Mouse (Mus musculus) hindbrain, embryonic 13.5 days (tissue): ENCODE measurements at regions not wholly inside any gene's neighbourhood (a gene's known extent, or its start where the extent isn't known, plus 50 kb on each side); places are given as distances from the start of the nearest gene placed in this dataset.

Experiments
- ATAC-seq: fragments of 200-750 bp; cut with Nextera tagmentation; 2 replicates; pipeline ENCODE4 v1.8.0; 2017; ENCODE audit warnings: moderate TSS enrichment; ENCODE audit not compliant: low FRiP score
- H3K27ac ChIP-seq: fragments of 300-500 bp; sonication (generic); 2 replicates; pipeline ENCODE4 v1.5.1; 2015; ENCODE audit warnings: inconsistent platforms, mild to moderate bottlenecking, moderate library complexity
- H3K27me3 ChIP-seq: fragments of 300-500 bp; sonication (generic); 2 replicates; pipeline ENCODE4 v1.6.1; 2015; ENCODE audit warnings: mild to moderate bottlenecking, inconsistent platforms
- H3K36me3 ChIP-seq: fragments of 300-500 bp; sonication (generic); 2 replicates; pipeline ENCODE4 v1.6.1; 2015; ENCODE audit warnings: mild to moderate bottlenecking, inconsistent platforms
- H3K4me1 ChIP-seq: fragments of 300-500 bp; sonication (generic); replicated peaks from 2 replicates; pipeline ENCODE4 v1.6.1; 2015; ENCODE audit warnings: inconsistent platforms
- H3K4me2 ChIP-seq: fragments of 300-500 bp; sonication (generic); 2 replicates; pipeline ENCODE4 v1.6.1; 2015; ENCODE audit warnings: inconsistent platforms, mild to moderate bottlenecking, moderate library complexity
- H3K4me3 ChIP-seq: fragments of 300-500 bp; sonication (generic); 2 replicates; pipeline ENCODE4 v1.5.1; 2015; ENCODE audit warnings: mild to moderate bottlenecking, inconsistent platforms
- H3K9ac ChIP-seq: fragments of 300-500 bp; sonication (generic); 2 replicates; pipeline ENCODE4 v1.6.1; 2015; ENCODE audit warnings: mild to moderate bottlenecking, inconsistent platforms
- H3K9me3 ChIP-seq: fragments of 300-500 bp; sonication (generic); 2 replicates; pipeline ENCODE4 v1.6.1; 2016; ENCODE audit warnings: inconsistent platforms
- WGBS: fragments of 180-500 bp; shearing (Covaris S2); methylation state at CpG from one replicate; pipeline ENCODE4 v1.1.7; 2015; 5-methylcytosine and 5-hydroxymethylcytosine counted together

DNA sequence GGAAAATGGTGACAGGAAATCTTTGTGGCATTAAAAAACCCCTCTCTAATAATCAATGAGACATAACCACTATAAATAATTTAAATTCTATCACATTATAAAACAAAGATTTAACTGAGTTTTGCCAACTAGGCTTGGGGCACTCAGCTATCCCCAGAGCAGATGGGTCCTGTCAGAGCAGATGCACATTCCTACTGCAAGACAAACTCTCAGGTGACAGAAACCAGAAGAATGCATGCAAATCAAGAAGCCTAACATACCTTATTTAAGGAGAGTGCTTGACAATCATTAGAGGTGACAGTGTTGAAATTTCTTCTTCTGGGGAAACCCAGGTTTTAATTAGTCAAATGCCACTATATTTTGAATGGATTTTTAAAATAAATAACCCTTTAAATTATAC, 452.3 kb upstream of the Gm9747 start:
- no peak overlapping the region for H3K27ac ChIP-seq
- no peak for ATAC-seq
- no peak overlapping the region for H3K4me3 ChIP-seq
- H3K9me3 ChIP-seq: no peaks in the 10 kb centered on the region
- no peak overlapping the region for H3K4me2 ChIP-seq
- H3K36me3 ChIP-seq: no peaks in the 10 kb centered on the region
- H3K9ac ChIP-seq: no peak overlapping the region
- no peaks in the 10 kb centered on the region for H3K27me3 ChIP-seq
- H3K4me1 ChIP-seq: no peaks in the 10 kb centered on the region

GRCm38 (mm10) chr1:81784305-81784704, 448.6 kb upstream of the Gm9747 start:
- Histone ChIP-seq H3K27ac (no peak overlapping the region), H3K27me3 (no peaks in the 10 kb centered on the region), H3K9ac (no peak overlapping the region), H3K4me3 (no peak overlapping the region), H3K36me3 (no peaks in the 10 kb centered on the region), H3K4me1 (no peaks in the 10 kb centered on the region), H3K4me2 (no peak overlapping the region), H3K9me3 (no peaks in the 10 kb centered on the region)
- no peak for ATAC-seq
- 64% methylated on average over 1 of the region's 1 CpGs for WGBS

GRCm38 (mm10) chr1:81794771-81795170, 438.1 kb upstream of the Gm9747 start:
- ATAC-seq: no peak
- no peaks in the 10 kb centered on the region for H3K9me3 ChIP-seq
- no peaks in the 10 kb centered on the region for H3K27me3 ChIP-seq
- no peak overlapping the region for H3K27ac ChIP-seq
- H3K4me2 ChIP-seq: no peak overlapping the region
- H3K4me1 ChIP-seq: no peaks in the 10 kb centered on the region
- no peak overlapping the region for H3K9ac ChIP-seq
- no peak overlapping the region for H3K4me3 ChIP-seq
- WGBS: 89% methylated on average over 2 of the region's 2 CpGs
- H3K36me3 ChIP-seq: no peaks in the 10 kb centered on the region

DNA sequence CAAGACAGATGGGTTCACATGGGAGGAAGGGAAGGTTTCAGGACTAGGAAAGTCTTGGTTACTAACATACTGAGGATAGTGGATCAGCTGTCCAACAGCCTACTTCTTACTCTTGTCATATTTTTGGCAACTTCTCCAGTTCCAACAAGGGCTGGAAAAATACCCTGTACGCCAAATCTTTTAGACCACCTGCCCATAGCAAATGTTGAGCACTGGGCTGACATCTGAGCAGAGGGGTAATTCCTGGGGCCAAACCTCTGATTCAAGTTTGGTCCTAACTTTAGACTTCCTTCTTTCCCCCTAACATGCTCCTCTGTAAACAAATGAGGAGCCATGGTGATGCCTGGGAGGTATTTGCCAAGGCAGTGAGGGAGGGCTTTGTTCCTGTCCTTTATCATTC, 437.5 kb upstream of the Gm9747 start:
- H3K27ac ChIP-seq: no peak overlapping the region
- H3K36me3 ChIP-seq: no peaks in the 10 kb centered on the region
- no peaks in the 10 kb centered on the region for H3K4me1 ChIP-seq
- no peaks in the 10 kb centered on the region for H3K9me3 ChIP-seq
- H3K4me3 ChIP-seq: no peak overlapping the region
- WGBS: 85% methylated on average over 1 of the region's 1 CpGs
- no peaks in the 10 kb centered on the region for H3K27me3 ChIP-seq
- H3K4me2 ChIP-seq: no peak overlapping the region
- no peak for ATAC-seq
- no peak overlapping the region for H3K9ac ChIP-seq

DNA sequence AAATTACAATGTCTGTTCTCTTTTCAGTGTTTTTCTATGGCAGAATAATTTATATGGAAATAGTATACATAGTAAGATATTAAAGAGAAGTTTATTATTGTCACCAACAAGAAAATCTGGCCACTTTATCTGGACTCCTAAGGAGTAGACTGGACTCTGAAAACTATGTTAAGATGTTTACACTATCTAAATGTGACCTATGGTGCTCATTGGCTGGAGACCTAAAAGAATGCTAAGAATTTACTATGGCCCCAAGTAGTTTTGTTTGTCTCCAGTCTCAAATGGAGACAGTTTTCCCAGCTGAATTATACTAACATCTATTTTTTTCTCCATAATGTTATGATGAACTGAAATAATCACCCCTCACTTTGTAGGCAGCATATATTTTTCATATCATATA, 421.3 kb upstream of the Gm9747 start:
- Histone ChIP-seq H3K36me3 (no peaks in the 10 kb centered on the region), H3K4me1 (no peaks in the 10 kb centered on the region), H3K4me3 (no peak overlapping the region), H3K9me3 (no peaks in the 10 kb centered on the region), H3K27ac (no peak overlapping the region), H3K4me2 (no peak overlapping the region), H3K27me3 (no peaks in the 10 kb centered on the region), H3K9ac (no peak overlapping the region)
- no peak for ATAC-seq

DNA sequence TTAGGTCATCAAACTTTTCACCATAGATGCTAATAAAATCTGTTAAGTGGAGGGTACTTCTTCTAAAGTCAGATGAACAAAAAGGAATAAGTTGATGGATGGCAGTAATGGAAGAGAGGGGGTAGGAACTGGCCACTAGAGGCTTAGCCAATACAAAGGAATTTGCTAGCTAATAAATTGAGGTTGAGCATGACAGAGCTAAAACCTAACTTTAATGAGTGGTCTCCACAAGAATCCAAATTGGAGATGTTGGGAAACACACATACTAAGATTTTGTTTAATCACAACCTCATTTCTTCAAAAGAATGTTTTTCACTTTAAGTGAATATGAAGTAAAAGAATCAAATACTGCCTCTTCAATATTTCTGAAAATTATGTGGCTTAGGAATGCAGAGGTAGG, 414.0 kb upstream of the Gm9747 start:
- no peaks in the 10 kb centered on the region for H3K36me3 ChIP-seq
- H3K4me2 ChIP-seq: no peak overlapping the region
- H3K27me3 ChIP-seq: no peaks in the 10 kb centered on the region
- H3K9me3 ChIP-seq: no peaks in the 10 kb centered on the region
- H3K4me1 ChIP-seq: no peaks in the 10 kb centered on the region
- H3K4me3 ChIP-seq: no peak overlapping the region
- H3K9ac ChIP-seq: no peak overlapping the region
- no peak for ATAC-seq
- no peak overlapping the region for H3K27ac ChIP-seq

DNA sequence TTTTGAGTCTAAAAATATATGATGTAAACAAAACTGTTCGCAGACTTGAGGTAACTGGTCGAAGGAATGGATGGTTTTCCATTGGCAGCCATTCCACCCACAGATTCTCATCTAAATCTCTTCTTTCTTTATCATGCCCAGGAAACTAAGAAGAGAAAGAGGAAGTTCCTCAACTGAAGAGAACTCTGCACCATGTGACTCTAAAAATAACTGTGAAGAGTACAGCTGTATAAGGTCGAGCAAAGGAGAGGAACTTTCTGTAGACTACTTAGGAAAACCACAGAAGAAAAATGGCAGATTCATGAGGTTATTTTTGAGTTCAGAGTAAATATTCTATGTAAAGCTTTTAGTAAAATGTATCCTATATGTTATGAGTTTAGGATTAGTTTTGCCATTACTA, 390.9 kb upstream of the Gm9747 start:
- no peak overlapping the region for H3K4me2 ChIP-seq
- WGBS: 94% methylated on average over 3 of the region's 3 CpGs
- H3K4me3 ChIP-seq: no peak overlapping the region
- H3K27ac ChIP-seq: no peak overlapping the region
- no peak overlapping the region for H3K9ac ChIP-seq
- H3K27me3 ChIP-seq: no peaks in the 10 kb centered on the region
- no peaks in the 10 kb centered on the region for H3K4me1 ChIP-seq
- no peaks in the 10 kb centered on the region for H3K9me3 ChIP-seq
- ATAC-seq: no peak
- no peaks in the 10 kb centered on the region for H3K36me3 ChIP-seq

GRCm38 (mm10) chr1:81850462-81851144, 382.3 kb upstream of the Gm9747 start:
- H3K4me3 ChIP-seq: no peak overlapping the region
- H3K27me3 ChIP-seq: no peaks in the 10 kb centered on the region
- H3K9ac ChIP-seq: no peak overlapping the region
- H3K4me1 ChIP-seq: peaks cover 7% of the 10 kb centered on the region
- no peak overlapping the region for H3K4me2 ChIP-seq
- 66% methylated on average over 6 of the region's 6 CpGs for WGBS
- peak; percentile 54; the same call in 1 of the 2 replicates for ATAC-seq
- no peaks in the 10 kb centered on the region for H3K36me3 ChIP-seq
- no peaks in the 10 kb centered on the region for H3K9me3 ChIP-seq
- H3K27ac ChIP-seq: no peak overlapping the region

DNA sequence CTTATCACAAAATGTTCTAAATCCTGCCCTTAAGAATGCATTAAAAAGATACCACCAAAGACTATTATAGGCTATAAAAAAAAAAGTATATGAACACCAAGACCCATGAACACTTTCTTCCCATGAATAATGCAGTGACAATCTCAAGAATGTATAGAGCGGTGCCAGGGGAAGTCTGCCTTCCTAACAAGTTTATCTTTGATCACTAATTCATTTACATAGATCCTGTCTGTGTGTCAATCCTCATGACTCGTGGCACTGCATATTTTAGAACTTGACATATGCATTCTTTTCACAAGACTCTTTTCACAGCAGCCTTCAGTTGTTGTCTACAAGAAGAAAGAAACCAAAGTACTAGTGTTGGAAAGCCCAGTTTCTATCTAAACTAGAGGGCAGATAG, 373.4 kb upstream of the Gm9747 start:
- WGBS: 46% methylated on average over 2 of the region's 2 CpGs
- no peak overlapping the region for H3K27ac ChIP-seq
- H3K27me3 ChIP-seq: no peaks in the 10 kb centered on the region
- no peaks in the 10 kb centered on the region for H3K9me3 ChIP-seq
- H3K4me1 ChIP-seq: no peaks in the 10 kb centered on the region
- no peak for ATAC-seq
- no peak overlapping the region for H3K4me3 ChIP-seq
- no peaks in the 10 kb centered on the region for H3K36me3 ChIP-seq
- no peak overlapping the region for H3K9ac ChIP-seq
- no peak overlapping the region for H3K4me2 ChIP-seq

DNA sequence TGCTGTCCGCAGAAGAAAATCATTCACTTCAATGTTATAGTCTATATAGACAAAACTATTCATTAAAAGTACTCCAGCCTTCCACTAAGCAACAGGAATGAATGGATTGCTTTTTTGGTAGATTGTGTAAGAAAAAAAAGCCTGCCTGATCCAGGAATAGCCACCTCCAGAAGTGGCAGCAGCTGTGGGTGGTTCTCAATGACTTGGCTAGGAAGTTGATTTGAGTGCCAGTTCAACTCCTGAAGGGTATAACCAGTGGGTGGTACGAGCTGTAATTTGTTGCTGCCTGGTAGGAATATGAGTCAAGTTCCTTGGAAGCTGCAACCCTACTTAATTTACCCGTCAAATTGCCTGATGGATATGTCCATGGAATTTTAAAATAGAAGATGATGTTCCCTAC, 368.3 kb upstream of the Gm9747 start:
- no peak overlapping the region for H3K9ac ChIP-seq
- H3K4me2 ChIP-seq: no peak overlapping the region
- 90% methylated on average over 3 of the region's 3 CpGs for WGBS
- no peak overlapping the region for H3K4me3 ChIP-seq
- no peaks in the 10 kb centered on the region for H3K36me3 ChIP-seq
- H3K27me3 ChIP-seq: no peaks in the 10 kb centered on the region
- ATAC-seq: no peak
- H3K9me3 ChIP-seq: no peaks in the 10 kb centered on the region
- no peaks in the 10 kb centered on the region for H3K4me1 ChIP-seq
- no peak overlapping the region for H3K27ac ChIP-seq

GRCm38 (mm10) chr1:81886940-81887531, 345.9 kb upstream of the Gm9747 start:
- no peak for ATAC-seq
- no peaks in the 10 kb centered on the region for H3K27me3 ChIP-seq
- H3K36me3 ChIP-seq: no peaks in the 10 kb centered on the region
- no peak overlapping the region for H3K27ac ChIP-seq
- H3K4me2 ChIP-seq: no peak overlapping the region
- H3K4me1 ChIP-seq: no peaks in the 10 kb centered on the region
- H3K4me3 ChIP-seq: no peak overlapping the region
- H3K9me3 ChIP-seq: no peaks in the 10 kb centered on the region
- 72% methylated on average over 1 of the region's 1 CpGs for WGBS
- no peak overlapping the region for H3K9ac ChIP-seq

GRCm38 (mm10) chr1:81897241-81897640, 335.7 kb upstream of the Gm9747 start:
- H3K9ac ChIP-seq: no peak overlapping the region
- H3K27ac ChIP-seq: no peak overlapping the region
- H3K27me3 ChIP-seq: no peaks in the 10 kb centered on the region
- H3K4me2 ChIP-seq: no peak overlapping the region
- H3K9me3 ChIP-seq: no peaks in the 10 kb centered on the region
- no peak overlapping the region for H3K4me3 ChIP-seq
- 92% methylated on average over 3 of the region's 3 CpGs for WGBS
- no peaks in the 10 kb centered on the region for H3K4me1 ChIP-seq
- no peaks in the 10 kb centered on the region for H3K36me3 ChIP-seq
- ATAC-seq: no peak

DNA sequence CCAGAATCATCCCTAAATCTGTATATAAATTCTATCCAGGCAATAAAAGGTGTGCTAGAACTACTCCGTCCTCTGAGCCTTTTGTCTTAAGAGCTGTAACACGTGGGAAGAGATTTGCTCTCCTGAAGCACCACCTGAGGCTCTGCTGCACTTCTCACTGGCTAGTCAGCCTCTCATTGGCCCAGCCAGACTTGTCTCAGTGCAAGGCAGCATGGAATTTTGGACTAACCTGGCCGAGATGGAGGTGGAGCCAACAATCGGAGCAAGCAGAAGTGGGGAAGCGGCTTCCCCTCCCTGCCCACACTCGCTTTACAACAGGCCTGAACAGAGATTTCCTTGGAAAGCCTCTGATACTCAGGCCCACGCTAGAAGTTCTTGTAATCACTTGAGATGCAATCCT, 332.1 kb upstream of the Gm9747 start:
- Histone ChIP-seq H3K9me3 (no peaks in the 10 kb centered on the region), H3K4me1 (no peaks in the 10 kb centered on the region), H3K4me3 (no peak overlapping the region), H3K27me3 (no peaks in the 10 kb centered on the region), H3K27ac (no peak overlapping the region), H3K4me2 (no peak overlapping the region), H3K9ac (no peak overlapping the region), H3K36me3 (no peaks in the 10 kb centered on the region)
- ATAC-seq: no peak
- 75% methylated on average over 7 of the region's 7 CpGs for WGBS
